In genomic region chr11:66046594-66047193, GRCm38 (mm10) we compare ENCODE assay signal across 14 mouse cellular contexts.
DNase-seq lines count a peak whose midpoint lies in the region; ATAC-seq and TF ChIP-seq lines count a peak whose summit lies in the region.
"Had no signal": no experiment of that assay in that cellular context is flagged by ENCODE, and none has a peak within 500 bp of the region (broad histone marks: within the 10 kb centered on the region; RNA-seq: fewer than 3 reads in every experiment).

No protein-coding gene starts in this region.

- H3K4me1 ChIP-seq in stomach, embryonic 14.5 days (ENCODE audit: control insufficient read depth, insufficient read depth, low read length) = peaks cover 3% of the 10 kb centered on the region; the same call in 1 of the 2 replicates
- no peaks in the 10 kb centered on the region for H3K4me1 ChIP-seq in stomach, postnatal 0 days (replicated peaks; ENCODE audit: control insufficient read depth, insufficient read depth)
- peaks cover 27% of the 10 kb centered on the region for H3K4me1 ChIP-seq in kidney, embryonic 15.5 days
- H3K4me1 ChIP-seq: megakaryocyte, embryonic 14.5 days had no signal

- H3K4me3 ChIP-seq in stomach, embryonic 14.5 days (ENCODE audit: low read depth, low read length) = no peak overlapping the region
- H3K4me3 ChIP-seq in stomach, postnatal 0 days (ENCODE audit: low read depth, low read length) = no peak overlapping the region
- no peak overlapping the region for H3K4me3 ChIP-seq in kidney, embryonic 15.5 days (replicated peaks)
- H3K4me3 ChIP-seq: left cerebral cortex, adult 2 months; megakaryocyte, embryonic 14.5 days had no signal

- no peaks in the 10 kb centered on the region for H3K36me3 ChIP-seq in stomach, embryonic 14.5 days (ENCODE audit: control insufficient read depth, insufficient read depth, low read length)
- H3K36me3 ChIP-seq in stomach, postnatal 0 days (ENCODE audit: control insufficient read depth, insufficient read depth, low read length) = no peaks in the 10 kb centered on the region
- H3K36me3 ChIP-seq in kidney, embryonic 15.5 days = no peaks in the 10 kb centered on the region
- H3K36me3 ChIP-seq: G1E had no signal

- 40% methylated on average over 4 of the region's 4 CpGs for WGBS in stomach, embryonic 14.5 days
- 34% methylated on average over 4 of the region's 4 CpGs for WGBS in stomach, postnatal 0 days
- WGBS in kidney, embryonic 15.5 days = 45% methylated on average over 4 of the region's 4 CpGs

- DNase-seq in layer of hippocampus, adult 9-11 months = peak; percentile 16
- DNase-seq in layer of hippocampus, postnatal 36 days = no peak
- no peak for DNase-seq in stomach, postnatal 0 days (ENCODE audit: low spot score)
- peak; percentile 13 for DNase-seq in telencephalon, adult 2 months (ENCODE audit: low read depth, low spot score)
- DNase-seq in adipocyte (ENCODE audit: low spot score) = no peak
- no peak for DNase-seq in heart, postnatal 4 days
- DNase-seq: adrenal gland, adult 2 months; cerebellum, adult 9-11 months had no signal

- peak; percentile 42; the same call in 1 of the 2 replicates for ATAC-seq in stomach, embryonic 14.5 days (ENCODE audit: insufficient number of reproducible peaks, insufficient read depth, low FRiP score, low read depth)
- ATAC-seq in stomach, postnatal 0 days (ENCODE audit: low FRiP score, low TSS enrichment) = no peak
- ATAC-seq in kidney, embryonic 15.5 days (replicated peaks; ENCODE audit: low FRiP score) = peak; percentile 69

- H3K9ac ChIP-seq in stomach, embryonic 14.5 days (replicated peaks; ENCODE audit: low read depth, low read length) = no peak overlapping the region
- no peak overlapping the region for H3K9ac ChIP-seq in stomach, postnatal 0 days (ENCODE audit: low read length)
- H3K9ac ChIP-seq in kidney, embryonic 15.5 days = no peak overlapping the region

- no peak for TF ChIP-seq EP300 in stomach, postnatal 0 days (optimal IDR thresholded peaks at IDR 0.05)

- no peak for TF ChIP-seq CTCF in stomach, postnatal 0 days (IDR thresholded peaks at IDR 0.05; ENCODE audit: low read depth)

- no peaks in the 10 kb centered on the region for H3K27me3 ChIP-seq in stomach, embryonic 14.5 days (ENCODE audit: control insufficient read depth, insufficient read depth, low read length)
- H3K27me3 ChIP-seq in stomach, postnatal 0 days (ENCODE audit: control insufficient read depth, insufficient read depth, low read length) = no peaks in the 10 kb centered on the region
- H3K27me3 ChIP-seq in kidney, embryonic 15.5 days = no peaks in the 10 kb centered on the region
- H3K27me3 ChIP-seq: megakaryocyte, embryonic 14.5 days had no signal

- no peak overlapping the region for H3K27ac ChIP-seq in stomach, embryonic 14.5 days (ENCODE audit: low read length)
- H3K27ac ChIP-seq in stomach, postnatal 0 days (replicated peaks) = no peak overlapping the region
- H3K27ac ChIP-seq in kidney, embryonic 15.5 days = peak overlapping the region; percentile 54
- H3K27ac ChIP-seq: left cerebral cortex, adult 2 months had no signal

- no peak overlapping the region for H3K4me2 ChIP-seq in stomach, embryonic 14.5 days (replicated peaks; ENCODE audit: low read depth, low read length)
- no peak overlapping the region for H3K4me2 ChIP-seq in stomach, postnatal 0 days (replicated peaks; ENCODE audit: low read depth)
- H3K4me2 ChIP-seq in kidney, embryonic 15.5 days = no peak overlapping the region
- H3K4me2 ChIP-seq: heart, embryonic 11.5 days had no signal

- no peaks in the 10 kb centered on the region for H3K9me3 ChIP-seq in stomach, embryonic 14.5 days (ENCODE audit: control insufficient read depth, low read depth, low read length)
- H3K9me3 ChIP-seq in stomach, postnatal 0 days (ENCODE audit: control insufficient read depth, low read length) = no peaks in the 10 kb centered on the region
- no peaks in the 10 kb centered on the region for H3K9me3 ChIP-seq in kidney, embryonic 15.5 days (replicated peaks)
- H3K9me3 ChIP-seq: G1E; megakaryocyte, embryonic 14.5 days had no signal

Comparison
In these comparisons a context has a peak if more than half of its experiments do, and no peak if none do; other contexts are left out.
1. DNase-seq: peak in layer of hippocampus, adult 9-11 months (single experiment) and telencephalon, adult 2 months (single experiment); none in layer of hippocampus, postnatal 36 days (0 of 2), stomach, postnatal 0 days (single experiment), adipocyte (single experiment) and heart, postnatal 4 days (single experiment).